Mouse (Mus musculus): ENCODE results near the gene Duox1. TPM values are rescaled to one million over a fixed set of nuclear protein-coding genes. Genes with fewer than 3 reads are reported as not detected.

Gene Duox1
- polyA plus RNA-seq (2015; fragmentation: Illumina TruSeq; extraction: RNeasy Lipid Tissue Mini Kit (QIAGEN cat#74804); ENCODE audit: insufficient read depth, low read depth, low replicate concordance), result not detected

GRCm38 (mm10) chr2:122315372-122315771, at the start of gene Duox1:
Gene Duox1, plus strand, starts transcription at chr2:122315672.

DNA sequence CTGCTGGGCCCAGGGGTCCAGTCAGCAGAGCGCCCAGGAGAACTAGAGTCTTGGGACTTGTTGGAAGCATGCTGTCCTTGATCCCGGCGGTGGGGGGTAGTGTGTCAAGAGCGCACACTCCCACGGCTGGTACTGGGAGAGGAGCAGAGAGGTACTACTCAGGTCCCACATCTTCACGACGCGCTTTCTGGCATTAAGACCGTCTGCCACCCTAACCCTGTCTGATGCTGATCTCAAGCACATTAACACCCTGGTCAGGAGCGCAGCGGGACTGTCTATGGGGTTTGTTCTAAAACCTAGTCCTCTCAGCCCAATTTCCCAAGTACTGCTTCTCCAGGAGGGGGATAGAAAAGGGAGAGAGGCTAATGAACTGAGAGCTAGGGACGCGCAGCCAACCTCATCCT, 17.4 kb upstream of the Duox1 start, which contains the start of gene Duox2:
Gene Duox2 (minus strand): TSS at position 354 of the 404 bp plus-strand sequence.

GRCm38 (mm10) chr2:122298596-122299490, 16.6 kb upstream of the Duox1 start, which contains the start of gene Duoxa2:
Gene Duoxa2, plus strand, starts transcription at chr2:122298900.

DNA sequence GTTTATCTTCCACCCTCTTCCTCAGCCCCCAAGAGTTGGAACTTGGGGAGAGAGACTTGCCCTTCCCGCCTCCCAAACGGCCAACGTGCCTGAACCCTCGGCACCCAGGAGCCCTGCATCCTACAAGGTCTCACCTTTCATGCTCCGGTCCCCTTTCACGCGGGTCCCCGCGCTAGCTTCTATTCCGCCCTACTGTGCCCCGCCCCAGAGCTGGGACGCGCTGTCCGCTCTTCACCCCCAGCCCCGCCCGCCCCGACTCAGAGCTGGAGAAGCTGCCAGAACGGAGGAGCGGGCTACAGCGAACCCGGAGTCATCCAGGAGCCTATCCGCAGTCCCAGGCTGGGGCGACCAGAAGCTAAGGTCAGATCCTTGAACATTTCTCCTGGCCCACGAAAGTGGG, 1.9 kb upstream of the Duox1 start, which contains the start of gene Duoxa1:
Gene Duoxa1 (minus strand): TSS at position 195 of the 400 bp plus-strand sequence.

DNA sequence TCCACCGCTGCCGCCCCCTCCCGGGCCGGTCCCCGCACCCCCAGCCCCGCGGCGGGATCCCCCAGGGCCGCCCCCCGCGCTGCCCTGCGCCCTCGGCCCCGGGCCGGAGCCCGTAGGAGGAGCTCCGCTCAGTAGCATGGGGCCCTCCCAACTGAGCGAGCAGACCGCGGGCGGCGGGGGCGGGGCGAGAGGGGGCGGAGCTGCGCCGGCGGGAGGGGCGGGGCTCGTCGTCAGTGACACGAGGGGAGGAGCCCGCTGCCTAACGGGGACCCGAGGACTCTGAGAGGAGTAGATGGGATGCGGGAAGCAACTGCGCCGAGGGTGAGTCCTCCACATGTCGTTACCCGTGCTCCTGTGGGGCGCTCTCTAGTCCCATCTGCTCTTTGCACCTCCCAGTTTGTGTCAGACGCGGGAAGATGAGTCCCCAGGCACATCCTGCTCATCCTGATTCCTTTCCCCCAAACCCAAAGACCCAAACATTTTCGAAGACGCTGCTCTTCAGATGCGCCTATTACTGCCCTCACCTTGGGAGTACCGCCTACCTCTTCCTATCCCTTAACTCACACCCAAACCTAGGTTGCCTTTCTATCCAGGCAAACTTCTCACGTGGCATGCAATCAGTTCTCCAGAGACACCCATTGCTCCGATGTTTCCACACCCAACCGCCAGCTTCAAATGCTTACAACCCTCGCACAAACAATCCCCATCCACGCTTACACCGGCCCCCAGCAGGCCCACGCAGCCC, 53.7 kb downstream of the Duox1 start, which contains the start of gene Shf:
Gene Shf (minus strand): TSS at position 168 of the 745 bp plus-strand sequence.

Other genes starting within 250 kb of the Duox1 start
- 2.7 TPM for gene Spg11, start 197.3 kb upstream of the Duox1 start, polyA plus RNA-seq (2015; fragmentation: Illumina TruSeq; extraction: RNeasy Lipid Tissue Mini Kit (QIAGEN cat#74804); ENCODE audit: insufficient read depth, low read depth, low replicate concordance)
- 330 TPM for gene B2m, start 168.0 kb upstream of the Duox1 start, polyA plus RNA-seq (2015; fragmentation: Illumina TruSeq; extraction: RNeasy Lipid Tissue Mini Kit (QIAGEN cat#74804); ENCODE audit: insufficient read depth, low read depth, low replicate concordance)
- gene Trim69, start 155.0 kb upstream of the Duox1 start, polyA plus RNA-seq (2015; fragmentation: Illumina TruSeq; extraction: RNeasy Lipid Tissue Mini Kit (QIAGEN cat#74804); ENCODE audit: insufficient read depth, low read depth, low replicate concordance), result not detected
- gene Patl2, start 129.5 kb upstream of the Duox1 start, polyA plus RNA-seq (2015; fragmentation: Illumina TruSeq; extraction: RNeasy Lipid Tissue Mini Kit (QIAGEN cat#74804); ENCODE audit: insufficient read depth, low read depth, low replicate concordance), result not detected
- not detected for gene Terb2, start 129.4 kb upstream of the Duox1 start, polyA plus RNA-seq (2015; fragmentation: Illumina TruSeq; extraction: RNeasy Lipid Tissue Mini Kit (QIAGEN cat#74804); ENCODE audit: insufficient read depth, low read depth, low replicate concordance)
- gene Sord, start 80.9 kb upstream of the Duox1 start, polyA plus RNA-seq (2015; fragmentation: Illumina TruSeq; extraction: RNeasy Lipid Tissue Mini Kit (QIAGEN cat#74804); ENCODE audit: insufficient read depth, low read depth, low replicate concordance), result 15.0 TPM
- 1.1 TPM for gene Duox2, start 17.2 kb upstream of the Duox1 start, polyA plus RNA-seq (2015; fragmentation: Illumina TruSeq; extraction: RNeasy Lipid Tissue Mini Kit (QIAGEN cat#74804); ENCODE audit: insufficient read depth, low read depth, low replicate concordance)
- gene Duoxa2, start 16.8 kb upstream of the Duox1 start, polyA plus RNA-seq (2015; fragmentation: Illumina TruSeq; extraction: RNeasy Lipid Tissue Mini Kit (QIAGEN cat#74804); ENCODE audit: insufficient read depth, low read depth, low replicate concordance), result not detected
- not detected for gene Duoxa1, start 1.9 kb upstream of the Duox1 start, polyA plus RNA-seq (2015; fragmentation: Illumina TruSeq; extraction: RNeasy Lipid Tissue Mini Kit (QIAGEN cat#74804); ENCODE audit: insufficient read depth, low read depth, low replicate concordance)
- gene Shf, start 53.5 kb downstream of the Duox1 start, polyA plus RNA-seq (2015; fragmentation: Illumina TruSeq; extraction: RNeasy Lipid Tissue Mini Kit (QIAGEN cat#74804); ENCODE audit: insufficient read depth, low read depth, low replicate concordance), result 2.8 TPM
- 2.8 TPM for gene Slc28a2, start 110.8 kb downstream of the Duox1 start, polyA plus RNA-seq (2015; fragmentation: Illumina TruSeq; extraction: RNeasy Lipid Tissue Mini Kit (QIAGEN cat#74804); ENCODE audit: insufficient read depth, low read depth, low replicate concordance)
- not detected for gene Gm14085, start 169.3 kb downstream of the Duox1 start, polyA plus RNA-seq (2015; fragmentation: Illumina TruSeq; extraction: RNeasy Lipid Tissue Mini Kit (QIAGEN cat#74804); ENCODE audit: insufficient read depth, low read depth, low replicate concordance)